Mouse (Mus musculus): ENCODE measurements around the gene Eapp.
"Not testable (repeated sequence)": the region's sequence is repeated elsewhere in the genome, so short reads cannot be mapped to it uniquely, and the experiment has no call there.

Eapp gene

GRCm38 (mm10) chr12:54695511-54696241, at the start of gene Eapp:
Gene Eapp, minus strand, starts transcription at chr12:54695897.
- peak; percentile 96 to 98 for DNase-seq (ENCODE audit: inconsistent age in 2 of 2, low spot score in 1 of 2)

GRCm38 (mm10) chr12:54738661-54739243, 43.1 kb upstream of the Eapp start:
- DNase-seq (ENCODE audit: inconsistent age in 2 of 2, low spot score in 1 of 2): peak; percentile 41 to 79

- not testable (repeated sequence) for DNase-seq (ENCODE audit: inconsistent age in 2 of 2, low spot score in 1 of 2)
These were observed 42.4 kb upstream of the Eapp start for GRCm38 (mm10) chr12:54737891-54738660.

GRCm38 (mm10) chr12:54734307-54735131, 38.8 kb upstream of the Eapp start:
- DNase-seq (ENCODE audit: inconsistent age in 2 of 2, low spot score in 1 of 2): peak; percentile 31 to 64

GRCm38 (mm10) chr12:54729140-54730059, 33.7 kb upstream of the Eapp start:
- DNase-seq (ENCODE audit: inconsistent age in 2 of 2, low spot score in 1 of 2): not testable (repeated sequence)

GRCm38 (mm10) chr12:54718871-54719786, 23.4 kb upstream of the Eapp start:
- DNase-seq (ENCODE audit: inconsistent age in 2 of 2, low spot score in 1 of 2): not testable (repeated sequence)

- DNase-seq (ENCODE audit: inconsistent age in 2 of 2, low spot score in 1 of 2): peak in 1 of 2 experiments; percentile 22
These were observed 21.8 kb upstream of the Eapp start for GRCm38 (mm10) chr12:54717516-54717915.

- peak; percentile 70 to 87 for DNase-seq (ENCODE audit: inconsistent age in 2 of 2, low spot score in 1 of 2)
These were observed 18.3 kb upstream of the Eapp start for GRCm38 (mm10) chr12:54713822-54714626.

GRCm38 (mm10) chr12:54710494-54710879, 14.8 kb upstream of the Eapp start:
- DNase-seq (ENCODE audit: inconsistent age in 2 of 2, low spot score in 1 of 2): peak; percentile 39 to 74

GRCm38 (mm10) chr12:54709691-54710493, 14.2 kb upstream of the Eapp start:
- peak in 1 of 2 experiments; percentile 62 for DNase-seq (ENCODE audit: inconsistent age in 2 of 2, low spot score in 1 of 2)

GRCm38 (mm10) chr12:54699394-54699793, 3.7 kb upstream of the Eapp start:
- DNase-seq (ENCODE audit: inconsistent age in 2 of 2, low spot score in 1 of 2): no peak

- DNase-seq (ENCODE audit: inconsistent age in 2 of 2, low spot score in 1 of 2): peak in 1 of 2 experiments; percentile 52
These were observed 2.1 kb upstream of the Eapp start for GRCm38 (mm10) chr12:54697791-54698250.

GRCm38 (mm10) chr12:54697003-54697597, 1.4 kb upstream of the Eapp start:
- DNase-seq (ENCODE audit: inconsistent age in 2 of 2, low spot score in 1 of 2): peak; percentile 38 to 79

GRCm38 (mm10) chr12:54696242-54697002, 725 bp upstream of the Eapp start:
- DNase-seq (ENCODE audit: inconsistent age in 2 of 2, low spot score in 1 of 2): peak; percentile 95 to 98

GRCm38 (mm10) chr12:54694847-54695510, 718 bp downstream of the Eapp start:
- DNase-seq (ENCODE audit: inconsistent age in 2 of 2, low spot score in 1 of 2): no peak

Measured in adrenal gland, adult (tissue).